Mouse (Mus musculus) heart, adult 2 months (tissue): ENCODE results near the gene Prelid3b.

ENCODE experiments used
- CTCF ChIP-seq: fragments of 200-600 bp; IDR thresholded peaks from 2 replicates; pipeline ENCODE4 v1.8.1; 2022; ENCODE audit warnings: antibody characterized with exemption, mild to moderate bottlenecking, moderate library complexity
- EP300 ChIP-seq: fragments of 200-500 bp; IDR thresholded peaks from 2 replicates; pipeline ENCODE4 v1.6.1; 2011; ENCODE audit warnings: low read depth, low read length, control low read depth; ENCODE audit not compliant: insufficient read depth

DNA sequence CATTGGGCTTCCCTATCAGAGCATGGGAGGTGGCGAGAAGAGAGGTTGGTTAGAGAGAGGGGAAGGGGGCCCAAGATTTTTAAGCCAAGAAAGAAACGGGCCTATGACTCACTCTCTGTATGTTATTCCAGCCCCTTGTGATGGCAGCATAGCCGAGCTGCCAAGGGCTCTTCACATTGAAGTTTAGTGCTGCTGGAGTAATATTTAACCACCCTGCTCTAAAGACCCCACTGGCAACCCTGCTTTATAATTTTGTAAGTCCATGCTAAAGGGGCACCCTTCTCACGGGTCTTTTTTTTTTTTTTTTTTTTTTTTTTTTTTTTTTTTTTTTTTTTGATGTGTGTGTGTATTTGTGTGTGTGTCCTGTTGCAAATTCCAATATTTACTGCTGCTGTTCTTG is 31.0 kb downstream of the Prelid3b start:
- TF ChIP-seq EP300, result no peak
- TF ChIP-seq CTCF, result no peak
